Mouse (Mus musculus): Measurements from ENCODE around the gene Ccdc85c. TPM values are rescaled to one million over a fixed set of nuclear protein-coding genes. Genes with fewer than 3 reads are reported as not detected.
A peak's percentile ranks its signal among the peaks of the same experiment; 100 is the strongest.

Ccdc85c gene
- polyA plus RNA-seq, 1 experiment: 7.0 TPM

DNA sequence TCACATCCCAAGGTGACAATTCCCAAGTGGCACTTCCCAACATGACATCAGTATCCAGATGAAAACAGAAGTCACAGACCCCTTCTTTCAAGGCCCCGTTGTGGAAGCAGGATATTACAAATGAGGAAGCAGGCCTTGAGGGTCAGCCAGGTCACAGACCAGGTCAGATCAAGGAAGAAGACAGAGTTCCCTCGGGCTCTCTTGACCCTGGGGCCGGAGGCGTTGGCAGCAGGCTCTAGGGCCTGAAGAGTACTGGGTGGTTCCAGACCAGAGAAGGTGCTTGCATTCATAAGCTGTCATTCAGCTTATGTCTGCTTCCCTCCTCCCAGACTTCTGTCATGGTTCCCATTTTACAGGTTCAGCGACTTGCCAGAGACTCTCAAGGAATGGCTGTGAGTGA, 5.5 kb downstream of the Ccdc85c start:
- no peak overlapping the region for H3K4me3 ChIP-seq (ENCODE audit: insufficient read depth, poor library complexity, severe bottlenecking)
- peaks cover 4% of the 10 kb centered on the region for H3K79me3 ChIP-seq (ENCODE audit: low read depth)
- H3ac ChIP-seq (ENCODE audit: control insufficient read depth, insufficient read length, low read depth): no peak overlapping the region
- no peak for TF ChIP-seq MAX (IDR thresholded peaks at IDR 0.05)
- no peak for TF ChIP-seq FOSL1 (IDR thresholded peaks at IDR 0.05; ENCODE audit: insufficient read depth, low read length, poor library complexity, severe bottlenecking)
- TF ChIP-seq MYOD1 (IDR thresholded peaks at IDR 0.05; ENCODE audit: control insufficient read depth, insufficient read length, low read depth): no peak
- no peak for TF ChIP-seq CEBPB (IDR thresholded peaks at IDR 0.05; ENCODE audit: low read depth)
- TF ChIP-seq USF1 (IDR thresholded peaks at IDR 0.05; ENCODE audit: low read depth): no peak
- TF ChIP-seq CTCF (IDR thresholded peaks at IDR 0.05; ENCODE audit: control insufficient read depth, insufficient read depth, insufficient read length): no peak
- TF ChIP-seq MYOG (IDR thresholded peaks at IDR 0.05; ENCODE audit: control insufficient read depth, extremely low read depth, insufficient read length): no peak
- no peaks in the 10 kb centered on the region for H3K27me3 ChIP-seq (ENCODE audit: control insufficient read depth, insufficient read depth, insufficient read length)
- H3K79me2 ChIP-seq (ENCODE audit: control insufficient read depth, insufficient read depth): no peaks in the 10 kb centered on the region
- H3K36me3 ChIP-seq (ENCODE audit: control insufficient read depth, insufficient read depth): no peaks in the 10 kb centered on the region

DNA sequence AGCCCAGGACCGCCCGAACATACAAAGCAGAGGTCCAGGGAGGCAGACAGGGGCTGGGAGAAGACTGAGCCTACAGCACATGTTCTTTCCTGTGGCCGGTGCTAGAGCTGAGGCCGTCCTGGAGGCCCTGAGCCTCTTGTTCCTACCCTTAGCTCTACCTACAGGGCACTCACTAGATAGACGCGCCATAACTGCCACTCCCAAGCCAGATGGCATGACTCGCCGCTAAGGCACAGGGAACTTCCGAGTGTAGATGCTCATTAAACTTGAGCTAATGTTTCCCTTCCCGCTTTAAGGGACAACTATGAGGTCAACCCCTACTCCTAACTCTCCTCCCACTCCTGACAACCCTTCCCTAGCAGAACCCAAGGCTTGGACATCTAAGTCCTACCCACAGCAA, 6.3 kb downstream of the Ccdc85c start:
- Histone ChIP-seq H3K79me3 (ENCODE audit: low read depth) (peaks cover 4% of the 10 kb centered on the region), H3K79me2 (ENCODE audit: control insufficient read depth, insufficient read depth) (no peaks in the 10 kb centered on the region), H3K4me3 (ENCODE audit: insufficient read depth, poor library complexity, severe bottlenecking) (no peak overlapping the region), H3K27me3 (ENCODE audit: control insufficient read depth, insufficient read depth, insufficient read length) (no peaks in the 10 kb centered on the region), H3ac (ENCODE audit: control insufficient read depth, insufficient read length, low read depth) (no peak overlapping the region), H3K36me3 (ENCODE audit: control insufficient read depth, insufficient read depth) (no peaks in the 10 kb centered on the region)
- TF ChIP-seq MYOD1 (IDR thresholded peaks at IDR 0.05; ENCODE audit: control insufficient read depth, insufficient read length, low read depth): peak; percentile 16
- no peak for TF ChIP-seq USF1 (IDR thresholded peaks at IDR 0.05; ENCODE audit: low read depth)
- no peak for TF ChIP-seq MYOG (IDR thresholded peaks at IDR 0.05; ENCODE audit: control insufficient read depth, extremely low read depth, insufficient read length)
- TF ChIP-seq CTCF (IDR thresholded peaks at IDR 0.05; ENCODE audit: control insufficient read depth, insufficient read depth, insufficient read length): no peak
- TF ChIP-seq CEBPB (IDR thresholded peaks at IDR 0.05; ENCODE audit: low read depth): no peak
- TF ChIP-seq MAX (IDR thresholded peaks at IDR 0.05): peak; percentile 33
- TF ChIP-seq FOSL1 (IDR thresholded peaks at IDR 0.05; ENCODE audit: insufficient read depth, low read length, poor library complexity, severe bottlenecking): no peak

DNA sequence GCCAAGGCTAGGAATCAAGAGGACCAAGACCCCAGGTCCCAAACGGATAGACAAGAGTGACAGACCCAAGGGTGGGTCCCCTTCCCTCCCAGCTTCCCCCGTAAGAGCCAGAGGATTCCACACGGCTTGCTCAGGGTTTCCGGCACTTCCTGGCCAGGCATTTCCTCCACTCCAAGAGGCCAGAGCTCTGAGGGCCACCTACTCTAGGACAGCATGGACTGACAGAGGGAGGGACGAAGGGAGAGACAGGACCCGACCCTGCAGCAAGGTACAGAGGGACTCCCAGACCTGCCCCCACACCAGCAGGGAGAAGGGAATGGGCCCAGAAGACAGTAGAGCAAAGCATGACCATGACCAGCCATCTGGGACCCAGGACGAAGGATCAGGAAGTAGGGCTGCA, 7.6 kb downstream of the Ccdc85c start:
- Histone ChIP-seq H3K79me2 (ENCODE audit: control insufficient read depth, insufficient read depth) (no peaks in the 10 kb centered on the region), H3ac (ENCODE audit: control insufficient read depth, insufficient read length, low read depth) (no peak overlapping the region), H3K36me3 (ENCODE audit: control insufficient read depth, insufficient read depth) (no peaks in the 10 kb centered on the region), H3K79me3 (ENCODE audit: low read depth) (peaks cover 4% of the 10 kb centered on the region), H3K4me3 (ENCODE audit: insufficient read depth, poor library complexity, severe bottlenecking) (no peak overlapping the region), H3K27me3 (ENCODE audit: control insufficient read depth, insufficient read depth, insufficient read length) (no peaks in the 10 kb centered on the region)
- TF ChIP-seq MYOD1 (IDR thresholded peaks at IDR 0.05; ENCODE audit: control insufficient read depth, insufficient read length, low read depth) (no peak), MAX (IDR thresholded peaks at IDR 0.05) (no peak), CTCF (IDR thresholded peaks at IDR 0.05; ENCODE audit: control insufficient read depth, insufficient read depth, insufficient read length) (no peak), FOSL1 (IDR thresholded peaks at IDR 0.05; ENCODE audit: insufficient read depth, low read length, poor library complexity, severe bottlenecking) (no peak), MYOG (IDR thresholded peaks at IDR 0.05; ENCODE audit: control insufficient read depth, extremely low read depth, insufficient read length) (no peak), CEBPB (IDR thresholded peaks at IDR 0.05; ENCODE audit: low read depth) (no peak)

DNA sequence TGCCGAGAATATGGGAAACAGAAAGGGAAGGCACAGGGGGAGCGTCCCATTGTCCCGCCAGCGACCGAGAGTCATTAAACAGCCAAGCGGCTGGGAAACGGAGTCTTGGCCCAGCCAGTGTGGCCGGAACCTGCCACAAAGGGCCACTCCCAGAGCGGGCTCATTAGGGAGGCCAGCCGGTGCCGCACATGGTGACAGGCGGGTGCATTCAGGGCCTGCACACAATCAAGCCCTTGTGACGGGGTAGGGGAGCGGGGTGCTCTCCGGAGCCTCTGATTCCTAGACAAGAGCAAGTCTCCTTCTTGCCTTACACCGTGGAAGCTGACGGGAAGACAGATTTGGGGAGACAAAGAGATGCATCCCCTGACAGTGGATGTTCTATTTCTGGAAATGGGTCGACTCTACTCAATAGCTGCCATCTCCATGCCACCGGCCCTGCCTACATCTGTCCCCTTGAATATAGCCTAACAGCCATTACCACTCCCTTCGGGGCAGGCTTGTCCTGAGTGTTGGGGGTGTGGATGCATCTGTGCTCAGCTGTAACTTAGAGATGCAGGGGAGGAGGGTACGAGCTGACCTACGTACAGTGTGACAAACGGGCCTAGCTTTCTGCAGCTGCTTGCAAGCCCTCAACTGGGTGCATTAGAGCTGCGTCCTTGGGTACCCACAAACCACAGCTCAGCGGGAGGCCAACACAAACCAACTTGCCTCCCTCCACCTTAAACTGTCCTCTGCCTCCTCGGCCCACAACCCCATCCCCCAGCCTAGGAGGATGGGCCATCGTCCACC, 9.2 kb downstream of the Ccdc85c start:
- Histone ChIP-seq H3K36me3 (ENCODE audit: control insufficient read depth, insufficient read depth) (no peaks in the 10 kb centered on the region), H3K27me3 (ENCODE audit: control insufficient read depth, insufficient read depth, insufficient read length) (no peaks in the 10 kb centered on the region), H3ac (ENCODE audit: control insufficient read depth, insufficient read length, low read depth) (no peak overlapping the region), H3K4me3 (ENCODE audit: insufficient read depth, poor library complexity, severe bottlenecking) (no peak overlapping the region), H3K79me3 (ENCODE audit: low read depth) (peaks cover 1% of the 10 kb centered on the region), H3K79me2 (ENCODE audit: control insufficient read depth, insufficient read depth) (no peaks in the 10 kb centered on the region)
- no peak for TF ChIP-seq USF1 (IDR thresholded peaks at IDR 0.05; ENCODE audit: low read depth)
- TF ChIP-seq MYOD1 (IDR thresholded peaks at IDR 0.05; ENCODE audit: control insufficient read depth, insufficient read length, low read depth): peak; percentile 87

DNA sequence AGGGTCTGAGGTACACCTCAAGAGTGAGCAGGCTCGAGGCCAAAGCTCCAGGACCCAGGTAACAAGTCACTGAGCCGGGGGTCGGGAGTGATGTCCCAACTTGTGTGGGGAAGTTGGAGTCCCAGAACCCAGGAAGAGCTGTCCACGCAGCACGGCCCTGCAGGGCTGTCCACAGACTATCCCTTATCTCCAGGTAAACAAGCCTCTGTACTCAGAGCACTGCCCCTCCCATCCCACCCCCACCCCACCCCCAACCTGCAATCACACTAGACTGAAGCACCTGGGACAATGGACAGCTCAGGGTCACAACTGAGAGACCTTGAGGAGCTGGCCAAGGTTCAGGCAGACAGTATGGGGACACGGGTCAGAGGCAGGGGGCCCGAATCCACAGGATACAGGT, 10.3 kb downstream of the Ccdc85c start:
- no peaks in the 10 kb centered on the region for H3K27me3 ChIP-seq (ENCODE audit: control insufficient read depth, insufficient read depth, insufficient read length)
- H3K4me3 ChIP-seq (ENCODE audit: insufficient read depth, poor library complexity, severe bottlenecking): no peak overlapping the region
- no peaks in the 10 kb centered on the region for H3K79me2 ChIP-seq (ENCODE audit: control insufficient read depth, insufficient read depth)
- no peaks in the 10 kb centered on the region for H3K36me3 ChIP-seq (ENCODE audit: control insufficient read depth, insufficient read depth)
- no peak overlapping the region for H3ac ChIP-seq (ENCODE audit: control insufficient read depth, insufficient read length, low read depth)
- TF ChIP-seq MAX (IDR thresholded peaks at IDR 0.05) (no peak), CTCF (IDR thresholded peaks at IDR 0.05; ENCODE audit: control insufficient read depth, insufficient read depth, insufficient read length) (no peak), USF1 (IDR thresholded peaks at IDR 0.05; ENCODE audit: low read depth) (no peak), MYOD1 (IDR thresholded peaks at IDR 0.05; ENCODE audit: control insufficient read depth, insufficient read length, low read depth) (no peak), MYOG (IDR thresholded peaks at IDR 0.05; ENCODE audit: control insufficient read depth, extremely low read depth, insufficient read length) (no peak), FOSL1 (IDR thresholded peaks at IDR 0.05; ENCODE audit: insufficient read depth, low read length, poor library complexity, severe bottlenecking) (no peak), CEBPB (IDR thresholded peaks at IDR 0.05; ENCODE audit: low read depth) (no peak)
- H3K79me3 ChIP-seq (ENCODE audit: low read depth): no peaks in the 10 kb centered on the region

DNA sequence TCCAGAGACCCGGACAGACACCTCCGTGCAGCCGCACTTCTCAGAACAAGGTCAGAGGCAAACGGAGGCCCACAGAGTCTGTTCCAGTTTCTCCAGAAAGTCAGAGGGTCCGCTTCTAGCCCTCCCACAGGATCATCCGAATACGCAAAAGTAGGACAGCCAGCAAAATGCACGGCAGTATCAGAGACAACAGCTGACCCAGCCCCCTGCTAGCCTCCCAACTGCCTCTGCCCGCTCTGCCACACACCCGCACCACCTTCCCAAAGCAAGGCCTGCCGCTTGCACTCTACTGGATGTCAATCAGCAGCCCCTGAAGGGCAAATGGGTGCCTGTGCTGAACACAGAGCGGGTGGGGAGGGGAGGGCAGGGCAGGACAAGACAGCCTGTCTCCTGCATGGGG, 14.3 kb downstream of the Ccdc85c start:
- Histone ChIP-seq H3K79me3 (ENCODE audit: low read depth) (no peaks in the 10 kb centered on the region), H3K79me2 (ENCODE audit: control insufficient read depth, insufficient read depth) (no peaks in the 10 kb centered on the region), H3K4me3 (ENCODE audit: insufficient read depth, poor library complexity, severe bottlenecking) (no peak overlapping the region), H3ac (ENCODE audit: control insufficient read depth, insufficient read length, low read depth) (no peak overlapping the region), H3K27me3 (ENCODE audit: control insufficient read depth, insufficient read depth, insufficient read length) (no peaks in the 10 kb centered on the region), H3K36me3 (ENCODE audit: control insufficient read depth, insufficient read depth) (no peaks in the 10 kb centered on the region)
- TF ChIP-seq FOSL1 (IDR thresholded peaks at IDR 0.05; ENCODE audit: insufficient read depth, low read length, poor library complexity, severe bottlenecking) (no peak), CTCF (IDR thresholded peaks at IDR 0.05; ENCODE audit: control insufficient read depth, insufficient read depth, insufficient read length) (no peak), USF1 (IDR thresholded peaks at IDR 0.05; ENCODE audit: low read depth) (no peak), MYOG (IDR thresholded peaks at IDR 0.05; ENCODE audit: control insufficient read depth, extremely low read depth, insufficient read length) (no peak), MAX (IDR thresholded peaks at IDR 0.05) (no peak), CEBPB (IDR thresholded peaks at IDR 0.05; ENCODE audit: low read depth) (no peak), MYOD1 (IDR thresholded peaks at IDR 0.05; ENCODE audit: control insufficient read depth, insufficient read length, low read depth) (no peak)
